Mouse (Mus musculus) telencephalon, adult 2 months (tissue): ENCODE results near the gene Gemin4.
A peak's percentile ranks its signal among the peaks of the same experiment; 100 is the strongest.
"Not testable (repeated sequence)": the region's sequence is repeated elsewhere in the genome, so short reads cannot be mapped to it uniquely, and the experiment has no call there.

Experiments used
- DNase-seq: peaks from one replicate; pipeline ENCODE4 v3.0.0-alpha.2; 2011; ENCODE audit warnings: low read depth, low spot score

Gemin4 gene

GRCm38 (mm10) chr11:76216681-76217389 is 629 bp downstream of the Gemin4 start:
- no peak for DNase-seq

- DNase-seq = no peak
Measured at GRCm38 (mm10) chr11:76216049-76216540, 1.4 kb downstream of the Gemin4 start.

GRCm38 (mm10) chr11:76215011-76215410 is 2.5 kb downstream of the Gemin4 start:
- no peak for DNase-seq

GRCm38 (mm10) chr11:76213841-76214240 is 3.6 kb downstream of the Gemin4 start:
- no peak for DNase-seq

- DNase-seq = not testable (repeated sequence)
Measured at GRCm38 (mm10) chr11:76211595-76211994, 5.9 kb downstream of the Gemin4 start.

GRCm38 (mm10) chr11:76210228-76210985 is 7.1 kb downstream of the Gemin4 start:
- DNase-seq = no peak

GRCm38 (mm10) chr11:76206793-76207192 is 10.7 kb downstream of the Gemin4 start:
- no peak for DNase-seq

GRCm38 (mm10) chr11:76201761-76202674 is 15.4 kb downstream of the Gemin4 start:
- no peak for DNase-seq

GRCm38 (mm10) chr11:76196977-76197469 is 20.4 kb downstream of the Gemin4 start:
- no peak for DNase-seq

- no peak for DNase-seq
Measured at GRCm38 (mm10) chr11:76196275-76196976, 21.0 kb downstream of the Gemin4 start.

- no peak for DNase-seq
Measured at GRCm38 (mm10) chr11:76186908-76187307, 30.6 kb downstream of the Gemin4 start.

- DNase-seq = no peak
Measured at GRCm38 (mm10) chr11:76183745-76184144, 33.7 kb downstream of the Gemin4 start.

GRCm38 (mm10) chr11:76180146-76180540 is 37.3 kb downstream of the Gemin4 start:
- DNase-seq = no peak

- peak; percentile 91 for DNase-seq
Measured at GRCm38 (mm10) chr11:76179495-76180145, 37.8 kb downstream of the Gemin4 start, which contains the start of the genes Vps53 and Fam57a. Gene Vps53, minus strand, starts transcription at chr11:76179647. Gene Fam57a, plus strand, starts transcription at chr11:76179671.

- DNase-seq = peak; percentile 79
Measured at GRCm38 (mm10) chr11:76178726-76179494, 38.6 kb downstream of the Gemin4 start.

GRCm38 (mm10) chr11:76170207-76170606 is 47.3 kb downstream of the Gemin4 start:
- no peak for DNase-seq

- no peak for DNase-seq
Measured at GRCm38 (mm10) chr11:76168976-76169375, 48.5 kb downstream of the Gemin4 start.

GRCm38 (mm10) chr11:76167079-76167765 is 50.2 kb downstream of the Gemin4 start:
- no peak for DNase-seq

GRCm38 (mm10) chr11:76166657-76167056 is 50.8 kb downstream of the Gemin4 start:
- DNase-seq = no peak
